ENCODE assay signal across 9 mouse cellular contexts in genomic region chr4:137277166-137277513, GRCm38 (mm10). TPM values are rescaled to one million over a fixed set of nuclear protein-coding genes. Genes with fewer than 3 reads are reported as not detected.
A peak's percentile ranks its signal among the peaks of the same experiment; 100 is the strongest.
DNase-seq lines count a peak whose midpoint lies in the region; ATAC-seq lines count a peak whose summit lies in the region.
"Had no signal": no experiment of that assay in that cellular context is flagged by ENCODE, and none has a peak within 500 bp of the region (broad histone marks: within the 10 kb centered on the region; RNA-seq: fewer than 3 reads in every experiment).

Gene Wnt4 (plus strand): TSS chr4:137277489.

- H3K36me3 ChIP-seq in heart, embryonic 13.5 days: no peaks in the 10 kb centered on the region
- H3K36me3 ChIP-seq in stomach, embryonic 16.5 days (ENCODE audit: control insufficient read depth, insufficient read depth, low read length): no peaks in the 10 kb centered on the region

- no peak within 1 kb of the TSS; the same call in 1 of the 2 replicates for H3K27ac ChIP-seq in heart, embryonic 13.5 days (replicated peaks)
- peak within 1 kb of the TSS; percentile 87 for H3K27ac ChIP-seq in stomach, embryonic 16.5 days (ENCODE audit: low read length)

- peak within 1 kb of the TSS; percentile 73 for H3K4me2 ChIP-seq in heart, embryonic 13.5 days
- peak within 1 kb of the TSS; percentile 86 for H3K4me2 ChIP-seq in stomach, embryonic 16.5 days (ENCODE audit: low read depth, low read length)

- peaks cover 85% of the 10 kb centered on the region for H3K27me3 ChIP-seq in heart, embryonic 13.5 days (replicated peaks)
- peaks cover 33% of the 10 kb centered on the region for H3K27me3 ChIP-seq in stomach, embryonic 16.5 days (ENCODE audit: control insufficient read depth, insufficient read depth, low read length)

- no peak for DNase-seq in layer of hippocampus, postnatal 14 days (ENCODE audit: low spot score in 2 of 2)
- DNase-seq in layer of hippocampus, adult 9-11 months: no peak
- DNase-seq in embryo, embryonic 11 days: peak; percentile 85
- peak; percentile 34 to 64 for DNase-seq in kidney, postnatal 36 days
- DNase-seq in lung, postnatal 25 days (ENCODE audit: low spot score): peak; percentile 20

- H3K4me1 ChIP-seq in heart, embryonic 13.5 days: peaks cover 32% of the 10 kb centered on the region
- peaks cover 29% of the 10 kb centered on the region for H3K4me1 ChIP-seq in stomach, embryonic 16.5 days (ENCODE audit: control insufficient read depth, insufficient read depth, low read length)
- H3K4me1 ChIP-seq: megakaryocyte, embryonic 14.5 days had no signal

- ATAC-seq in heart, embryonic 13.5 days (ENCODE audit: extremely low read depth, insufficient number of reproducible peaks, low FRiP score, low TSS enrichment): peak; percentile 37; the same call in 1 of the 2 replicates
- ATAC-seq in stomach, embryonic 16.5 days (ENCODE audit: insufficient read depth, low FRiP score): peak; percentile 86
- no peak for ATAC-seq in megakaryocyte progenitor cell, adult 5-6 weeks (replicated peaks; ENCODE audit: poor library complexity)

- H3K4me3 ChIP-seq in heart, embryonic 13.5 days: peak within 1 kb of the TSS; percentile 60
- H3K4me3 ChIP-seq in stomach, embryonic 16.5 days (replicated peaks; ENCODE audit: low read length): peak within 1 kb of the TSS; percentile 61
- H3K4me3 ChIP-seq: megakaryocyte, embryonic 14.5 days had no signal

- WGBS in heart, embryonic 13.5 days: 1% methylated on average over 24 of the region's 45 CpGs
- WGBS in stomach, embryonic 16.5 days: 0% methylated on average over 19 of the region's 45 CpGs

- H3K9ac ChIP-seq in heart, embryonic 13.5 days: peak within 1 kb of the TSS; percentile 78
- H3K9ac ChIP-seq in stomach, embryonic 16.5 days (ENCODE audit: low read length): peak within 1 kb of the TSS; percentile 84

- H3K9me3 ChIP-seq in heart, embryonic 13.5 days: no peaks in the 10 kb centered on the region
- H3K9me3 ChIP-seq in stomach, embryonic 16.5 days (replicated peaks; ENCODE audit: control insufficient read depth, low read length): no peaks in the 10 kb centered on the region
- H3K9me3 ChIP-seq: megakaryocyte, embryonic 14.5 days had no signal

RNA-seq across cellular contexts. Expression of gene Wnt4, which starts in this region (rescaled TPM):
- 10 to 100 TPM; 10.0 to 11.3 TPM for total RNA-seq in layer of hippocampus, postnatal 14 days (2021)
- 0.84 and 0.95 TPM in 2 replicates for polyA plus RNA-seq in heart, embryonic 13.5 days (2015; fragmentation: Nextera tagmentation; extraction: Ambion mirVana)
- 8.7 and 13.7 TPM in 2 replicates for polyA plus RNA-seq in stomach, embryonic 16.5 days (2015; fragmentation: Nextera tagmentation; extraction: Ambion mirVana)
- not detected in 2 replicates for total RNA-seq in megakaryocyte progenitor cell, adult 5-6 weeks (2015)
- total RNA-seq in megakaryocyte progenitor cell, adult 5-6 weeks (2017): not detected in 2 replicates

Comparison
In these comparisons a context has a peak if more than half of its experiments do, and no peak if none do; other contexts are left out.
1. RNA of gene Wnt4 (total RNA-seq): 10.0 to 11.3 TPM in layer of hippocampus, postnatal 14 days; not detected in megakaryocyte progenitor cell, adult 5-6 weeks; every median in the first group is over 10 times any median in the second.
2. Peak in ATAC-seq, H3K4me3 ChIP-seq, H3K9ac ChIP-seq and H3K4me2 ChIP-seq in heart, embryonic 13.5 days; RNA of the gene not detected or under 1 TPM.
3. DNase-seq: peak in embryo, embryonic 11 days (single experiment), kidney, postnatal 36 days (2 of 2) and lung, postnatal 25 days (single experiment); none in layer of hippocampus, postnatal 14 days (0 of 2) and layer of hippocampus, adult 9-11 months (single experiment).